Comparison of ENCODE assay signal across 8 mouse cellular contexts in genomic region chr10:41518981-41519618, GRCm38 (mm10). TPM values are rescaled to one million over a fixed set of nuclear protein-coding genes. Genes with fewer than 3 reads are reported as not detected.
A peak's percentile ranks its signal among the peaks of the same experiment; 100 is the strongest.
DNase-seq lines count a peak whose midpoint lies in the region; ATAC-seq and TF ChIP-seq lines count a peak whose summit lies in the region.

Gene Cd164, plus strand, starts transcription at chr10:41519414.

- DNase-seq in ES-E14 (ENCODE audit: low read depth, low spot score): peak; percentile 86
- peak; percentile 95 for DNase-seq in cerebellum, adult 11-12 months
- peak; percentile 92 to 95 for DNase-seq in heart, postnatal 36 days
- peak; percentile 87 to 89 for DNase-seq in layer of hippocampus, adult 2 months (ENCODE audit: low spot score in 2 of 2)
- peak; percentile 96 for DNase-seq in lung, embryonic 14.5 days
- peak; percentile 89 for DNase-seq in thymus, adult 2 months

- WGBS in forebrain, embryonic 16.5 days: under 1% methylated on average over 68 of the region's 69 CpGs
- under 1% methylated on average over 66 of the region's 69 CpGs for WGBS in lung, embryonic 14.5 days
- under 1% methylated on average over 69 of the region's 69 CpGs for WGBS in olfactory bulb, adult 2 months
- WGBS in thymus, adult 2 months: under 1% methylated on average over 69 of the region's 69 CpGs

- no peaks in the 10 kb centered on the region for H3K27me3 ChIP-seq in forebrain, embryonic 16.5 days (replicated peaks; ENCODE audit: control insufficient read depth, insufficient read depth, low read length)
- H3K27me3 ChIP-seq in lung, embryonic 14.5 days (ENCODE audit: insufficient read depth, low read length): no peaks in the 10 kb centered on the region
- no peaks in the 10 kb centered on the region for H3K27me3 ChIP-seq in thymus, adult 2 months (ENCODE audit: control insufficient read depth, insufficient read depth, low read length)

- no peaks in the 10 kb centered on the region for H3K9me3 ChIP-seq in ES-E14 (ENCODE audit: control insufficient read depth, insufficient read depth, low read depth, low read length)
- H3K9me3 ChIP-seq in forebrain, embryonic 16.5 days (ENCODE audit: control insufficient read depth, low read length): no peaks in the 10 kb centered on the region
- no peaks in the 10 kb centered on the region for H3K9me3 ChIP-seq in lung, embryonic 14.5 days (ENCODE audit: low read depth, low read length)

- H3K4me3 ChIP-seq in ES-E14 (ENCODE audit: insufficient read depth in 1 of 2, low read depth in 1 of 2, low read length in 2 of 2, poor library complexity in 1 of 2, severe bottlenecking in 1 of 2): peak within 1 kb of the TSS; percentile 81 to 91
- peak within 1 kb of the TSS; percentile 94 for H3K4me3 ChIP-seq in forebrain, embryonic 16.5 days (replicated peaks; ENCODE audit: low read length)
- H3K4me3 ChIP-seq in layer of hippocampus, adult 2 months: peak within 1 kb of the TSS; percentile 73
- H3K4me3 ChIP-seq in lung, embryonic 14.5 days (ENCODE audit: low read depth, low read length): peak within 1 kb of the TSS; percentile 89
- peak within 1 kb of the TSS; percentile 84 for H3K4me3 ChIP-seq in olfactory bulb, adult 2 months (ENCODE audit: insufficient read depth, low read depth, low read length)
- H3K4me3 ChIP-seq in thymus, adult 2 months (ENCODE audit: control insufficient read depth, insufficient read depth, low read length): peak within 1 kb of the TSS; percentile 85

- no peaks in the 10 kb centered on the region for H3K36me3 ChIP-seq in ES-E14 (ENCODE audit: control insufficient read depth, insufficient read depth, low read length, poor library complexity, severe bottlenecking)
- H3K36me3 ChIP-seq in forebrain, embryonic 16.5 days (ENCODE audit: control insufficient read depth, insufficient read depth): no peaks in the 10 kb centered on the region
- H3K36me3 ChIP-seq in lung, embryonic 14.5 days (ENCODE audit: insufficient read depth): peaks cover 6% of the 10 kb centered on the region; the same call in 1 of the 2 replicates
- peaks cover 13% of the 10 kb centered on the region; the same call in 1 of the 2 replicates for H3K36me3 ChIP-seq in thymus, adult 2 months (ENCODE audit: control insufficient read depth, insufficient read depth, low read length)

- in situ Hi-C loops in ES-E14 (cut with MboI; ENCODE audit: low sequenced_read_pairs in 2 of 2, unreplicated experiment in 2 of 2): loop anchor here (10.0 to 25.0 kb wide), 3 partner anchors 116 to 507 kb away; no protein-coding TSS in a partner anchor

- peak; percentile 64 for TF ChIP-seq POLR2A in olfactory bulb, adult 2 months (IDR thresholded peaks at IDR 0.05; ENCODE audit: insufficient read depth, low read depth, low read length)
- TF ChIP-seq POLR2A in thymus, adult 2 months (IDR thresholded peaks at IDR 0.05; ENCODE audit: control insufficient read depth, extremely low read depth, insufficient read depth, low read length, poor library complexity): peak; percentile 92

- peak within 1 kb of the TSS; percentile 96 for H3K9ac ChIP-seq in ES-E14 (ENCODE audit: insufficient read depth, low read depth, low read length, poor library complexity, severe bottlenecking)
- peak within 1 kb of the TSS; percentile 93 for H3K9ac ChIP-seq in forebrain, embryonic 16.5 days (replicated peaks; ENCODE audit: low read depth, low read length)
- H3K9ac ChIP-seq in lung, embryonic 14.5 days: peak within 1 kb of the TSS; percentile 93

- TF ChIP-seq CTCF in layer of hippocampus, adult 2 months (conservative IDR thresholded peaks at IDR 0.05): no peak
- TF ChIP-seq CTCF in lung, embryonic 14.5 days (IDR thresholded peaks at IDR 0.05; ENCODE audit: low read depth): no peak
- TF ChIP-seq CTCF in olfactory bulb, adult 2 months (IDR thresholded peaks at IDR 0.05; ENCODE audit: insufficient read depth, low read depth, low read length): no peak
- TF ChIP-seq CTCF in thymus, adult 2 months (IDR thresholded peaks at IDR 0.05; ENCODE audit: borderline replicate concordance, control insufficient read depth, extremely low read depth, insufficient read depth, low read length, poor library complexity): 0 out of 2 replicates have a peak, but pooled peaks have one; percentile 38

- peak; percentile 95 for ATAC-seq in forebrain, embryonic 16.5 days
- peak; percentile 94 for ATAC-seq in lung, embryonic 14.5 days (ENCODE audit: insufficient read depth)

- peak within 1 kb of the TSS; percentile 94 for H3K4me2 ChIP-seq in forebrain, embryonic 16.5 days (ENCODE audit: low read length)
- H3K4me2 ChIP-seq in lung, embryonic 14.5 days: peak within 1 kb of the TSS; percentile 88

- intact Hi-C loops in heart, postnatal 36 days (cut with DNase I): loop anchor here (1.0 to 2.0 kb wide), 3 partner anchors 164 to 776 kb away; partner anchors contain the start of genes Cep57l1 and Sesn1

- H3K27ac ChIP-seq in ES-E14 (ENCODE audit: insufficient read depth, low read depth, low read length, poor library complexity, severe bottlenecking): peak within 1 kb of the TSS; percentile 99
- H3K27ac ChIP-seq in forebrain, embryonic 16.5 days (ENCODE audit: low read length): peak within 1 kb of the TSS; percentile 97
- H3K27ac ChIP-seq in layer of hippocampus, adult 2 months: peak within 1 kb of the TSS; percentile 100
- H3K27ac ChIP-seq in lung, embryonic 14.5 days (ENCODE audit: low read depth): peak within 1 kb of the TSS; percentile 95
- peak within 1 kb of the TSS; percentile 100 for H3K27ac ChIP-seq in olfactory bulb, adult 2 months (ENCODE audit: insufficient read depth, low read depth, low read length)
- peak within 1 kb of the TSS; percentile 92 for H3K27ac ChIP-seq in thymus, adult 2 months (ENCODE audit: control insufficient read depth, insufficient read depth, low read length)

- peaks cover 0 to 4% of the 10 kb centered on the region in 2 experiments; a peak in 2 of 4 replicates for H3K4me1 ChIP-seq in ES-E14 (ENCODE audit: control insufficient read depth in 2 of 2, insufficient read depth in 2 of 2, low read length in 2 of 2, poor library complexity in 1 of 2)
- peaks cover 18% of the 10 kb centered on the region for H3K4me1 ChIP-seq in forebrain, embryonic 16.5 days (replicated peaks; ENCODE audit: control insufficient read depth, insufficient read depth, low read length)
- H3K4me1 ChIP-seq in lung, embryonic 14.5 days (ENCODE audit: insufficient read depth): peaks cover 9% of the 10 kb centered on the region; the same call in 1 of the 2 replicates
- 0 out of 2 replicates have a peak, but pooled peaks cover 2% of the 10 kb centered on the region for H3K4me1 ChIP-seq in olfactory bulb, adult 2 months (ENCODE audit: control insufficient read depth, insufficient read depth, low read length)
- H3K4me1 ChIP-seq in thymus, adult 2 months (replicated peaks; ENCODE audit: control insufficient read depth, insufficient read depth, low read length): no peaks in the 10 kb centered on the region; the same call in 1 of the 2 replicates

TF ChIP-seq in ES-E14, 5 proteins besides CTCF, POLR2A, EP300 and RAD21:
- TF ChIP-seq HCFC1 (IDR thresholded peaks at IDR 0.05; ENCODE audit: borderline replicate concordance, insufficient read depth, low read length) (0 out of 2 replicates have a peak, but pooled peaks have one; percentile 29), ZC3H11A (IDR thresholded peaks at IDR 0.05; ENCODE audit: borderline replicate concordance, low read depth, low read length) (no peak), MAFK (IDR thresholded peaks at IDR 0.05; ENCODE audit: insufficient read depth, low read depth, low read length) (peak; percentile 35; the same call in 1 of the 2 replicates), ZNF384 (IDR thresholded peaks at IDR 0.05; ENCODE audit: low read depth, low read length) (no peak), CHD2 (IDR thresholded peaks at IDR 0.05; ENCODE audit: low read depth, low read length) (no peak)
TF ChIP-seq in ES-E14: peak in this region for 2.

RNA-seq across cellular contexts. Expression of gene Cd164, which starts in this region (rescaled TPM):
- 112 and 127 TPM in 2 replicates for total RNA-seq in ES-E14 (2012; rRNA removed)
- polyA plus RNA-seq in forebrain, embryonic 16.5 days (2015; fragmentation: Nextera tagmentation; extraction: Ambion mirVana): 61.8 and 81.7 TPM in 2 replicates
- 100 to 1,000 TPM; 144 to 145 TPM for total RNA-seq in heart, postnatal 36 days (2021)
- 10 to 100 TPM; 56.8 to 67.2 TPM for total RNA-seq in layer of hippocampus, adult 2 months (2021)
- 196 and 208 TPM in 2 replicates for polyA plus RNA-seq in lung, embryonic 14.5 days (2014; fragmentation: Nextera tagmentation; extraction: Ambion mirVana)
- 502 TPM in 1 of 2 replicates, not detected in the other for polyA plus RNA-seq in olfactory bulb, adult 2 months (2012; ENCODE audit: insufficient read depth, insufficient read length, low replicate concordance, missing spikeins)
- 223 and 238 TPM in 2 replicates for polyA plus RNA-seq in thymus, adult 2 months (2012; rRNA removed)

Comparison
In these comparisons a context has a peak if more than half of its experiments do, and no peak if none do; other contexts are left out.
1. Peak in every context shown above with its lines: DNase-seq, ATAC-seq, H3K4me3 ChIP-seq and H3K27ac ChIP-seq.